Mouse (Mus musculus) midbrain, postnatal 0 days (tissue): ENCODE measurements around the gene Skida1. TPM values are rescaled to one million over a fixed set of nuclear protein-coding genes. Genes with fewer than 3 reads are reported as not detected.

Experiments used
- ATAC-seq: fragments of 200-750 bp; cut with Nextera tagmentation; 2 replicates; pipeline ENCODE4 v1.8.0; 2017; ENCODE audit warnings: moderate number of reproducible peaks, mild to moderate bottlenecking, moderate TSS enrichment, moderate library complexity; ENCODE audit not compliant: low FRiP score
- DNase-seq: peaks from one replicate; pipeline ENCODE4 v3.0.0-alpha.2; 2015; ENCODE audit warnings: low spot score
- H3K27ac ChIP-seq: fragments of 300-500 bp; sonication (generic); 2 replicates; pipeline ENCODE4 v1.5.1; 2014; ENCODE audit warnings: low read depth, mild to moderate bottlenecking, low read length, mixed read lengths
- H3K27me3 ChIP-seq: fragments of 300-500 bp; sonication (generic); 2 replicates; pipeline ENCODE4 v1.6.1; 2014; ENCODE audit warnings: low read length, control low read depth, mixed read lengths; ENCODE audit not compliant: insufficient read depth
- H3K36me3 ChIP-seq: fragments of 300-500 bp; sonication (generic); 2 replicates; pipeline ENCODE4 v1.6.1; 2014; ENCODE audit warnings: low read length, control low read depth, mixed read lengths; ENCODE audit not compliant: insufficient read depth
- H3K4me1 ChIP-seq: fragments of 300-500 bp; sonication (generic); 2 replicates; pipeline ENCODE4 v1.6.1; 2014; ENCODE audit warnings: mild to moderate bottlenecking, control low read depth, antibody characterized with exemption, low read length, mixed read lengths; ENCODE audit not compliant: insufficient read depth
- H3K4me2 ChIP-seq: fragments of 300-500 bp; sonication (generic); 2 replicates; pipeline ENCODE4 v1.6.1; 2014; ENCODE audit warnings: low read depth, mild to moderate bottlenecking, low read length, mixed read lengths; ENCODE audit not compliant: poor library complexity, severe bottlenecking
- H3K4me3 ChIP-seq: fragments of 300-500 bp; sonication (generic); 2 replicates; pipeline ENCODE4 v1.5.1; 2014; ENCODE audit warnings: low read depth, mild to moderate bottlenecking, low read length, moderate library complexity
- H3K9ac ChIP-seq: fragments of 300-500 bp; sonication (generic); replicated peaks from 2 replicates; pipeline ENCODE4 v1.6.1; 2014; ENCODE audit warnings: mild to moderate bottlenecking, low read length, moderate library complexity, mixed read lengths; ENCODE audit not compliant: poor library complexity, severe bottlenecking
- H3K9me3 ChIP-seq: fragments of 300-500 bp; sonication (generic); 2 replicates; pipeline ENCODE4 v1.6.1; 2016; ENCODE audit warnings: low read length, control low read depth
- CTCF ChIP-seq: IDR thresholded peaks from 2 replicates; pipeline ENCODE4 v1.5.1; 2016; ENCODE audit warnings: antibody characterized with exemption, mild to moderate bottlenecking
- WGBS: fragments of 180-500 bp; shearing (Covaris S2); extraction: QIAGEN DNeasy Blood & Tissue Kit; methylation state at CpG from one replicate; pipeline ENCODE4 v1.1.7; 2014; 5-methylcytosine and 5-hydroxymethylcytosine counted together
- polyA plus RNA-seq: library from polyadenylated mRNA; unstranded; fragments of >200 nt; fragmentation: Nextera tagmentation; extraction: Ambion mirVana; gene quantifications from 2 replicates; pipeline ENCODE4 v1.2.1, GENCODE M21; 2015
- total RNA-seq: library from RNA; depleted of rRNA; stranded (reverse); fragments of >200 nt; gene quantifications from 2 replicates; pipeline ENCODE4 v1.2.3, GENCODE M21; 2014

The Skida1 gene
- total and polyA plus RNA-seq, 2 experiments from 2014 or later: 4.3 to 12.1 TPM

GRCm38 (mm10) chr2:18063763-18064251, 15.0 kb upstream of the Skida1 start:
- WGBS: 0% methylated on average over 18 of the region's 18 CpGs
- Histone ChIP-seq H3K9ac (peak overlapping the region; percentile 96), H3K4me1 (no peaks in the 10 kb centered on the region), H3K4me2 (peak overlapping the region; percentile 77), H3K27ac (peak overlapping the region; percentile 97), H3K36me3 (no peaks in the 10 kb centered on the region), H3K4me3 (peak overlapping the region; percentile 81), H3K9me3 (no peaks in the 10 kb centered on the region), H3K27me3 (no peaks in the 10 kb centered on the region)
- ATAC-seq (peak; percentile 64), DNase-seq (peak; percentile 78)
- peak; percentile 10; the same call in 1 of the 2 replicates for TF ChIP-seq CTCF

DNA sequence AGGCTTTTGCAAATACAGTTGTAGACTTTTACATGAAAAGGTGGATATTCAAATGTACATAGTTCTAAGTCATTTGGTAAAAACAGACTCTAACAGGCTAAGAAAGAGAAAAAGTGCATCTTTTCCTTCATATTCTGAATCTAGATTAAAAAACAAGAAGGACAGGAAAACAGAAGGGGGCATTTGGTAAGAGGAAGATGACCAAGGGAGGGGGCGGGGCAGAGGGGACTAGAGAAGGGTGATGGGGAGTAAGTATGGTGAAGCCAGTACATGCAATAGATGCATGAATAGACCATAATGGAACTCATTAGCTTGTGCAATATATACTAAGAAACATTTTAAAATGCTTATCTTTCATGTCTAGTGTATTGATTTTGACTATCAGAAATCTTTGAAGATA, 11.5 kb upstream of the Skida1 start:
- TF ChIP-seq CTCF: no peak
- H3K4me3 ChIP-seq: no peak overlapping the region
- no peak for ATAC-seq
- no peak overlapping the region for H3K27ac ChIP-seq
- H3K36me3 ChIP-seq: no peaks in the 10 kb centered on the region
- no peak overlapping the region for H3K9ac ChIP-seq
- H3K4me2 ChIP-seq: no peak overlapping the region
- WGBS: 75% methylated on average over 1 of the region's 1 CpGs
- DNase-seq: no peak
- H3K9me3 ChIP-seq: no peaks in the 10 kb centered on the region
- no peaks in the 10 kb centered on the region for H3K4me1 ChIP-seq
- H3K27me3 ChIP-seq: no peaks in the 10 kb centered on the region

DNA sequence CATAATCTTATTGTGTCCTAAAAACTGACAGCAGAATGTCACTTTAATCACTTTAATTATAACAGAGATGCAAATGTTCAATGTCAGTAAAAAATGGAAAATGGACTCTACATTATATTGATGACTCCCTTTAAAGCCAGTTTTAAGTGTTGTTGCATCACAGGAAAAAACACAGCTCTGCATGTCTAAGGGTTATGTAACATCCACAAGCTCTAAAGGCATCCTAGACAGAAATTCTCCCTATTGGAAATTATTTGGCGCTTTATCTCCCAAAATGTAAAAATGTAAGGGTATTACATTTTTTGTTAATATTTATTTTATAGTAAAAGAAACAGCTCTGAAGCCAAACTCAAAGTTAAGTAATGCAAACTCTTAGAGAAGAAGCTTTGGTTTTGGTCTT, 11.0 kb upstream of the Skida1 start:
- 77% methylated on average over 1 of the region's 1 CpGs for WGBS
- TF ChIP-seq CTCF: no peak
- H3K9me3 ChIP-seq: no peaks in the 10 kb centered on the region
- no peak overlapping the region for H3K4me3 ChIP-seq
- no peaks in the 10 kb centered on the region for H3K4me1 ChIP-seq
- DNase-seq (no peak), ATAC-seq (no peak)
- no peak overlapping the region for H3K27ac ChIP-seq
- H3K9ac ChIP-seq: no peak overlapping the region
- no peaks in the 10 kb centered on the region for H3K27me3 ChIP-seq
- no peaks in the 10 kb centered on the region for H3K36me3 ChIP-seq
- no peak overlapping the region for H3K4me2 ChIP-seq

GRCm38 (mm10) chr2:18059063-18059462, 10.2 kb upstream of the Skida1 start:
- no peak overlapping the region; the same call in 1 of the 2 replicates for H3K4me2 ChIP-seq
- ATAC-seq: no peak
- no peak for TF ChIP-seq CTCF
- no peaks in the 10 kb centered on the region for H3K4me1 ChIP-seq
- H3K27ac ChIP-seq: no peak overlapping the region
- H3K36me3 ChIP-seq: no peaks in the 10 kb centered on the region
- 57% methylated on average over 2 of the region's 2 CpGs for WGBS
- H3K9ac ChIP-seq: no peak overlapping the region
- no peaks in the 10 kb centered on the region for H3K27me3 ChIP-seq
- H3K9me3 ChIP-seq: no peaks in the 10 kb centered on the region
- no peak for DNase-seq
- no peak overlapping the region for H3K4me3 ChIP-seq

- DNase-seq: no peak
These were observed 9.4 kb upstream of the Skida1 start for GRCm38 (mm10) chr2:18058146-18058708.

GRCm38 (mm10) chr2:18057336-18058145, 8.7 kb upstream of the Skida1 start:
- DNase-seq (peak; percentile 71), ATAC-seq (peak; percentile 11; the same call in 1 of the 2 replicates)
- Histone ChIP-seq H3K4me1 (no peaks in the 10 kb centered on the region), H3K27ac (peak overlapping the region; percentile 96), H3K9me3 (no peaks in the 10 kb centered on the region), H3K4me3 (peak overlapping the region; percentile 68), H3K4me2 (peak overlapping the region; percentile 91), H3K9ac (peak overlapping the region; percentile 79), H3K36me3 (no peaks in the 10 kb centered on the region), H3K27me3 (no peaks in the 10 kb centered on the region)
- WGBS: under 1% methylated on average over 47 of the region's 48 CpGs
- no peak for TF ChIP-seq CTCF

More at GRCm38 (mm10) chr2:18058146-18058708, 9.4 kb upstream of the Skida1 start:
- H3K4me1 ChIP-seq: no peaks in the 10 kb centered on the region
- no peak for ATAC-seq
- no peak for TF ChIP-seq CTCF
- H3K9me3 ChIP-seq: no peaks in the 10 kb centered on the region
- no peaks in the 10 kb centered on the region for H3K27me3 ChIP-seq
- H3K9ac ChIP-seq: peak overlapping the region; percentile 79
- 21% methylated on average over 9 of the region's 9 CpGs for WGBS
- H3K4me3 ChIP-seq: peak overlapping the region; percentile 68
- no peaks in the 10 kb centered on the region for H3K36me3 ChIP-seq
- H3K4me2 ChIP-seq: peak overlapping the region; percentile 91
- H3K27ac ChIP-seq: peak overlapping the region; percentile 96
